Mouse (Mus musculus) liver, postnatal 0 days (tissue): ENCODE results near the gene Sft2d1. TPM values are rescaled to one million over a fixed set of nuclear protein-coding genes. Genes with fewer than 3 reads are reported as not detected.

Experiments
- ATAC-seq: fragments of 200-750 bp; cut with Nextera tagmentation; 2 replicates; pipeline ENCODE4 v1.8.0; 2017; ENCODE audit warnings: mild to moderate bottlenecking, moderate library complexity
- DNase-seq: peaks from one replicate; pipeline ENCODE4 v3.0.0-alpha.2; 2016
- H3K27ac ChIP-seq: fragments of 300-500 bp; sonication (generic); 2 replicates; pipeline ENCODE4 v1.5.1; 2014; ENCODE audit warnings: antibody characterized with exemption, moderate library complexity, mild to moderate bottlenecking, low read depth
- H3K27me3 ChIP-seq: fragments of 300-500 bp; sonication (generic); 2 replicates; pipeline ENCODE4 v1.6.1; 2014; ENCODE audit warnings: low read length, control low read depth, mixed read lengths; ENCODE audit not compliant: insufficient read depth
- H3K36me3 ChIP-seq: fragments of 300-500 bp; sonication (generic); replicated peaks from 2 replicates; pipeline ENCODE4 v1.6.1; 2014; ENCODE audit warnings: mild to moderate bottlenecking, control low read depth, low read length, moderate library complexity, mixed read lengths; ENCODE audit not compliant: insufficient read depth
- H3K4me1 ChIP-seq: fragments of 300-500 bp; sonication (generic); 2 replicates; pipeline ENCODE4 v1.6.1; 2014; ENCODE audit warnings: antibody characterized with exemption, mild to moderate bottlenecking, control low read depth; ENCODE audit not compliant: insufficient read depth
- H3K4me2 ChIP-seq: fragments of 300-500 bp; sonication (generic); 2 replicates; pipeline ENCODE4 v1.6.1; 2014; ENCODE audit warnings: low read depth, mild to moderate bottlenecking, low read length, moderate library complexity, mixed read lengths
- H3K4me3 ChIP-seq: fragments of 300-500 bp; sonication (generic); 2 replicates; pipeline ENCODE4 v1.5.1; 2014; ENCODE audit warnings: low read depth, low read length
- H3K9ac ChIP-seq: fragments of 300-500 bp; sonication (generic); replicated peaks from 2 replicates; pipeline ENCODE4 v1.6.1; 2014; ENCODE audit warnings: mild to moderate bottlenecking, moderate library complexity
- H3K9me3 ChIP-seq: fragments of 300-500 bp; sonication (generic); 2 replicates; pipeline ENCODE4 v1.6.1; 2016; ENCODE audit warnings: mild to moderate bottlenecking, control low read depth, low read length, mixed read lengths
- CTCF ChIP-seq: sonication (generic); IDR thresholded peaks from 2 replicates; pipeline ENCODE4 v1.5.1; 2016; ENCODE audit warnings: antibody characterized with exemption, low read depth
- EP300 ChIP-seq: IDR thresholded peaks from 2 replicates; pipeline ENCODE4 v1.6.1; 2016; ENCODE audit warnings: antibody characterized with exemption, low read depth, mild to moderate bottlenecking
- WGBS: fragments of 180-500 bp; shearing (Covaris S2); extraction: QIAGEN DNeasy Blood & Tissue Kit; methylation state at CpG from one replicate; pipeline ENCODE4 v1.1.7; 2014; ENCODE audit not compliant: insufficient replicate concordance; 5-methylcytosine and 5-hydroxymethylcytosine counted together
- polyA plus RNA-seq: library from polyadenylated mRNA; unstranded; fragments of >200 nt; fragmentation: Nextera tagmentation; extraction: Ambion mirVana; gene quantifications from 2 replicates; pipeline ENCODE4 v1.2.1, GENCODE M21; 2015

The Sft2d1 gene
- polyA plus RNA-seq, 1 experiment from 2014 or later = 67.6 TPM

- no peak for ATAC-seq
- 75% methylated on average over 10 of the region's 10 CpGs for WGBS
- Histone ChIP-seq H3K9ac (no peak overlapping the region), H3K27me3 (no peaks in the 10 kb centered on the region), H3K4me1 (no peaks in the 10 kb centered on the region), H3K4me3 (no peak overlapping the region), H3K36me3 (no peaks in the 10 kb centered on the region), H3K27ac (no peak overlapping the region), H3K9me3 (no peaks in the 10 kb centered on the region), H3K4me2 (no peak overlapping the region)
- TF ChIP-seq CTCF = no peak
- TF ChIP-seq EP300 = no peak
- DNase-seq = no peak
Observed at GRCm38 (mm10) chr17:8361281-8362103, 50.6 kb downstream of the Sft2d1 start.

GRCm38 (mm10) chr17:8367514-8368480, 56.9 kb downstream of the Sft2d1 start:
- no peak overlapping the region for H3K9ac ChIP-seq
- peaks cover 2% of the 10 kb centered on the region; the same call in 1 of the 2 replicates for H3K27me3 ChIP-seq
- H3K36me3 ChIP-seq = no peaks in the 10 kb centered on the region
- H3K4me2 ChIP-seq = no peak overlapping the region
- no peak overlapping the region for H3K27ac ChIP-seq
- TF ChIP-seq EP300 (no peak), CTCF (no peak)
- H3K4me3 ChIP-seq = no peak overlapping the region
- H3K9me3 ChIP-seq = no peaks in the 10 kb centered on the region
- ATAC-seq = no peak
- no peak for DNase-seq
- peaks cover 6% of the 10 kb centered on the region for H3K4me1 ChIP-seq
- 57% methylated on average over 20 of the region's 20 CpGs for WGBS

- ATAC-seq (no peak), DNase-seq (no peak)
- no peak overlapping the region for H3K4me2 ChIP-seq
- H3K9me3 ChIP-seq = no peaks in the 10 kb centered on the region
- H3K4me1 ChIP-seq = peaks cover 6% of the 10 kb centered on the region
- WGBS = 52% methylated on average over 8 of the region's 8 CpGs
- no peaks in the 10 kb centered on the region for H3K36me3 ChIP-seq
- TF ChIP-seq CTCF (no peak), EP300 (no peak)
- H3K9ac ChIP-seq = no peak overlapping the region
- no peak overlapping the region for H3K4me3 ChIP-seq
- H3K27ac ChIP-seq = no peak overlapping the region
- peaks cover 2% of the 10 kb centered on the region; the same call in 1 of the 2 replicates for H3K27me3 ChIP-seq
Observed at GRCm38 (mm10) chr17:8368570-8368969, 57.7 kb downstream of the Sft2d1 start.

DNA sequence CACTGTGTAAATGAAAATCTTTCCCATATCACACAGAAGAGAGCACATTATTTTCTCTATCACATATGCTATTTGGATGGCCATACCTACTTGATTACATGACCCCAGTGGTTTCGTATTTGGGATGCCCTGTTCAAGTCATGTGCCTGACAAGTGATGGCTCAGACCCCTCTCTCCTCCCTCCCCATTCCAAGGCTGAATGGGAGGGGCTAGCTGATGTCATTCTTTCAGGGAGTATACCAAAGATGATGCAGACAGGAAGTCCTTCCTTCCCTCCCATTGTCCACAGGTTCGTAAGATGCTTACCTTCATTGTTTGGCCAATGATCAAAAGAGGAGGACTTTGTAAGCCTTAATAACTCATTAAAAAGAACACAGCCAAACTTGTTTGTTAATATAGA, 58.3 kb downstream of the Sft2d1 start:
- peaks cover 6% of the 10 kb centered on the region for H3K4me1 ChIP-seq
- H3K27me3 ChIP-seq = peaks cover 2% of the 10 kb centered on the region; the same call in 1 of the 2 replicates
- no peak overlapping the region for H3K4me2 ChIP-seq
- H3K9ac ChIP-seq = no peak overlapping the region
- no peak for TF ChIP-seq CTCF
- no peak for TF ChIP-seq EP300
- H3K9me3 ChIP-seq = no peaks in the 10 kb centered on the region
- no peak overlapping the region for H3K27ac ChIP-seq
- no peak overlapping the region for H3K4me3 ChIP-seq
- DNase-seq (no peak), ATAC-seq (no peak)
- no peaks in the 10 kb centered on the region for H3K36me3 ChIP-seq
- WGBS = 69% methylated on average over 2 of the region's 2 CpGs

GRCm38 (mm10) chr17:8370634-8371229, 59.8 kb downstream of the Sft2d1 start:
- TF ChIP-seq CTCF (no peak), EP300 (no peak)
- Histone ChIP-seq H3K4me3 (no peak overlapping the region), H3K4me2 (no peak overlapping the region), H3K9me3 (no peaks in the 10 kb centered on the region), H3K27ac (no peak overlapping the region), H3K36me3 (no peaks in the 10 kb centered on the region), H3K27me3 (peaks cover 2% of the 10 kb centered on the region; the same call in 1 of the 2 replicates), H3K9ac (no peak overlapping the region), H3K4me1 (peaks cover 6% of the 10 kb centered on the region)
- WGBS = 51% methylated on average over 13 of the region's 13 CpGs
- no peak for DNase-seq
- ATAC-seq = no peak
